Mouse (Mus musculus): ENCODE measurements around the gene Gpr155. TPM values are rescaled to one million over a fixed set of nuclear protein-coding genes. Genes with fewer than 3 reads are reported as not detected.

Gene Gpr155
- total RNA-seq (2021), result 10 to 100 TPM in 1 of 2 experiments, 1 to 10 TPM in 1; 9.9 to 12.3 TPM

GRCm38 (mm10) chr2:73386356-73387046 is at the start of gene Gpr155:
Gene Gpr155, minus strand, starts transcription at chr2:73386572.
- intact Hi-C loops (cut with DNase I), result loop anchor here (5.0 to 10.0 kb wide), 3 partner anchors 74 to 508 kb away; partner anchors contain the start of genes Atf2, Cir1, Ola1 and Scrn3
- DNase-seq (ENCODE audit: low spot score), result peak; percentile 100

DNA sequence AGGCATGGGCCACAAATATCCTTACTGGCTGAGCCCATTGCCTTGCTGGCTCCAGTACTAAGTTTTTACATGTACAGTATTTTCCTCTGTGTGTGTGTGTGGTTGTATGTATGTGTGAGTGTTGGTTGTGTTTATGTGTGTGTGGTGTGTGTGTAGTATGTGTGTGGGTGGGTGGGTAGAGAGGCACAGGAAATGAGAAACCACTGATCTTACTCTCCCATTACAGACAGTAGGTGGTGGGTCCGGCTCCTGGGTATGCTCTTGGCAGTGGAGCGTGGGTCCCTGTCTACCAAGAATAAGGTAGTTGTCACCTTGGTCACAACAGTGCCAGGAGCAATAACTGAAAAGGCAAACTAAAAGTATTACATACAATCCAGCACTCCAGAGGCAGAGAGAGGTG is 49.5 kb upstream of the Gpr155 start:
- intact Hi-C loops (cut with DNase I), result no loop called here

DNA sequence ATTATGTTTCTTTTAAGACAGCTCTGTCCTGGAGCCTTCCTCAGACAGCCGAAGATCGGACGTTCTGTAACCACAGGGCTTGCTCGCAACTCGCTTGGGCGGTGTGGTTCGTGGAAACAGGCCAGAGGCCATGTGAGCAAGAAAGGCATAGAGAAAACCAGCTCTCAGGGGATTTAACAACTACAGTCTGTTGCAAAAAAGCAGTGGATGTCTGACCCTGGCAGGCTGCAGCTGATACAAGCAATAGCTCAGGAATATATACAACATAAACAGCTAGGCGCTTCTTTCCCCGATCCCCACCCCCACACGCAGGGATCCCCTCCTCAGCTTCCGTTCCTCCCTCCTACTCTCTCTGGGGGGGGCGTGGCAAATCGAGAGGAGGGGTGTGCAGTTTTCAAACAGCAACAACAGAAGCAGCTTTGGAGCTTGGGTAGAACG is 45.6 kb upstream of the Gpr155 start:
- DNase-seq (ENCODE audit: low spot score), result no peak
- intact Hi-C loops (cut with DNase I), result no loop called here

More for the DNA sequence above, 49.5 kb upstream of the Gpr155 start:
- DNase-seq (ENCODE audit: low spot score), result no peak

DNA sequence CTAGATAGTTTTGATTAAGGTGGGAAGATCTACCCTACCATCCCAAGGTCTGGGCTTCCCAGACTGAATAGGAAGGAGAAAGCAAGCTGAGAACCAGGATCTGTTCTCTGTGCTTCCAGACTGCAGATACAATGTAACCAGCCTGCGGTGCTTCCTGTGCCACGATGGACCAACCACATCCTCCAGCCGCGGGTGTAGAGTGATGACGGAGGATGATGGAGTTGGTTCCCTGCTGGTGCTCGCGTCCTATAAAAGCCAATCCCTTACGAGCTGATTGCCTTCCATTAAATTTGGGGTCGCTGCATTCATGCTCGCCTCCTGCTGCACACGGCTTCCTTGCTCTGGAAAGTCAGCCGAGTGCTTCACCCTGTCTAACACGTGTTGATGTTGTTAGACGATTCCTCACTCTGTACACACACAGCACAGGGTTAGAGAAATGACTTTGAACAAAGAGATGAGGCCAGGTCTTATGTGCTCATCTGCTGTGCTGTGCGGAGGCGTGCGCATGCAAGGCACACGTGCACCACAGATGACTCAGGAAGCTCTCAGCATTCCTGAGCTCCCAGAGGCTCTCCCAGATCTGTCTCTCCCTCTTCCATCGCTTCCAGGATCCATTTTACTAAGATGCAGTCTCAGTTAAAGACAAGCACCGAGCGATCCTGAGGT is 42.6 kb upstream of the Gpr155 start:
- intact Hi-C loops (cut with DNase I), result no loop called here
- no peak for DNase-seq (ENCODE audit: low spot score)

DNA sequence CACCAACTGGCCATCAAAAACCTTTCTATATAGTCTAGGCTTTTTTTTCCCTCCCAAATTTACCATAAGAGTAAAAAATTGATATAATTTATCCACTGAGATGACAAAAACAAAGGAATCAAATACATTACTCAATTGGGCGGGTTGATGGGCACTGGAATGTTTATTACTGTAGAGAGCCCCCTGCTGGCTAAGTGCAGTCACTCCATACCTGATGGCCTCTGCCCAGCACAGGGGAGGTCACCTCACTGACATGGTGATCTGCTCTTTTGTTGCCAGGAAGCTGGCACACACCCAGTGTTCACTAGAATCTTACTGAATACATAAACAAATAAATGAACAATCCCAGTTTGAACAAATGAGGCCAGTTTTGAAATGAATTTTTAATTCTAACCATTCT is 40.9 kb upstream of the Gpr155 start:
- DNase-seq (ENCODE audit: low spot score), result no peak

DNA sequence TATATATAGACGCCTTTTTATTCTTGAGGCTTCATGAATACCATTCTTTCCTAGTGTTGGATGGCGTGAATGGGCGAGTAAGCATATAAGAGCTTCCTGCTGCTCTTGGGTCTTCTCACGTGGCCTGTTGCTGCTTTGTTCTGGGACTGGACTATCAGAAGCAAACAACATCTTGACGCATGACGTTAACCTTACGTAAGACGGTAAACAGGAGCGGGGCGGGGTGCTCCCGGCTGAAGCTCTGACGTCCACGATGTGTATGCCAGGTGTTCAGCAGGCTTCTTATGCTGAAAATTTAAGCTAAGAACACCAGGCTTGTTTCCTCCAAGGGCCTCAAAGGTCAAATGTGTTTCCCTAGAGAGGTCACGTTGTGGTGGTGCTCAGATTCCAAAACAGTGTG is 39.5 kb upstream of the Gpr155 start:
- no peak for DNase-seq (ENCODE audit: low spot score)
- intact Hi-C loops (cut with DNase I), result no loop called here

More for the DNA sequence above, 40.9 kb upstream of the Gpr155 start:
- intact Hi-C loops (cut with DNase I), result no loop called here

GRCm38 (mm10) chr2:73419730-73420129 is 33.4 kb upstream of the Gpr155 start:
- DNase-seq (ENCODE audit: low spot score), result no peak
- intact Hi-C loops (cut with DNase I), result loop anchor here (10.0 kb wide), 1 partner anchor 255 kb away; no protein-coding TSS in a partner anchor

GRCm38 (mm10) chr2:73419285-73419684 is 32.9 kb upstream of the Gpr155 start:
- no peak for DNase-seq (ENCODE audit: low spot score)
- intact Hi-C loops (cut with DNase I), result loop anchor here (10.0 kb wide), 1 partner anchor 254 kb away; no protein-coding TSS in a partner anchor

DNA sequence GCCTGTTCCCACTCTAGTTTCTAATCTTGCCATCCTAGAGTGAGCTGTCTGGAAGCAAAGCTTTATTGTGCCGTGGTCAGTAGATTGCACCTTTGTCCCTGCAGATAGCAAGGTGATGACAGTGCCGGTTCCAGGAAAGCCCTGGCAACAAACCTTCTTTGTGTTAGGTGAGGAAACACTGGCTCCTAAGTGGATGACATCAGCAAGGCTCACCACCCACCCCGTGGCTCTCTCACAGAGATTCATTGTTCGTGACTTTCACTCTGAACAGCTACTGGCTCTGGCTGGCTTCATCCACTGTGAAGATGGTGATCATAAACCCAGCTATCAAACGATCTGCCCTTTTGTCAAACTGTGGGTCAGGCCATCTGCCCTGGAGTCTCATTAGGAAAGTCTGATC is 29.5 kb upstream of the Gpr155 start:
- intact Hi-C loops (cut with DNase I), result loop anchor here (10.0 kb wide), 1 partner anchor 251 kb away; no protein-coding TSS in a partner anchor

GRCm38 (mm10) chr2:73410076-73410475 is 23.7 kb upstream of the Gpr155 start:
- intact Hi-C loops (cut with DNase I), result loop anchor here (10.0 kb wide), 1 partner anchor 245 kb away; no protein-coding TSS in a partner anchor
- DNase-seq (ENCODE audit: low spot score), result no peak

More for the DNA sequence above, 29.5 kb upstream of the Gpr155 start:
- DNase-seq (ENCODE audit: low spot score), result no peak

- DNase-seq (ENCODE audit: low spot score), result no peak
- intact Hi-C loops (cut with DNase I), result no loop called here
Measured at GRCm38 (mm10) chr2:73407662-73408061, 21.3 kb upstream of the Gpr155 start.

DNA sequence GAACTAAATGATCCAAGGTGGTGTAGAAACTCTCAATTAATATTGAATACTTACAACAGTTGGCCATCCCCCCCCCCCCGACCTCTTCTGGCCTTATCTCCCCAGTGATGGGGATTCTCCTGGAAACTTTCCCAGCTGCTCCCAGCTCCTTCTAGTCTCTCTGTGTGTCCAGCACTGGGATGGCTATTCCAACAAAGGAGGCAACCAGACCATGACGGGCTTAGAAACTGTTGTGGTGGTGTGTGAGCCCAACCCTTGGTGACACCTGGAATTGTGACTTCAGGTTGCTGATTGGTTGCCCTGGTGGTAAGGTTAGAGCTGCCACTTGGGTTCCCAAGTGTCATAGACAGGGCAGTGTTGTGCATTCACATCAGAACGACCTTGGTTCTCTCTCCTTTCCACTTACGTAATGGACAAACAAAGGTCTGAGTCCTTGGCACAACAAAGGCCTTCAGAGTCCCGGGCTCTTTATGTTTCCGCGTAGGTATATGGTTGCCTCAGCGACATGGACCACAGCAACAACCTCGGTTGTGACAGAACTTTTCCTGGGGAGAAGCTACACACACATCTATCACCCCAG is 20.1 kb upstream of the Gpr155 start:
- intact Hi-C loops (cut with DNase I), result no loop called here

DNA sequence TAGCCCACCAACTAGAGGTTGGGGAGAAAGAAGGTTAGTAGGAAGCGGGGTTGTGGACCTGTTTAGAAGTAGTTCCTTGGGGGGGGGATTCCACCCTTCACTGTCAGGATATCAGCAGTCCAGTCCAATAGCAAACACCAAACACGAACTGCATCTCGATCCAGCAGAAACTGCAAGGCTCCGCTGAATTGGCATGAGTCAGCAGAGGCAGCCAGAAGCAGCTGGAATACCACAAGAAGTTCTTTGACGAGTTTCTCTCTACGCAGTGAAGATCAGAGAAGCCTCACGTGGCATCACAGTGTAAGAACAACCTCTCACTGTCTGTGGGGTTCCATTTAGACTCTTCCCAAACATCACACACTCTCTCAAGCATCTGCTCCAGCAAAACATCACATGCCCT is 18.6 kb upstream of the Gpr155 start:
- DNase-seq (ENCODE audit: low spot score), result no peak
- intact Hi-C loops (cut with DNase I), result no loop called here

More for the DNA sequence above, 20.1 kb upstream of the Gpr155 start:
- no peak for DNase-seq (ENCODE audit: low spot score)

DNA sequence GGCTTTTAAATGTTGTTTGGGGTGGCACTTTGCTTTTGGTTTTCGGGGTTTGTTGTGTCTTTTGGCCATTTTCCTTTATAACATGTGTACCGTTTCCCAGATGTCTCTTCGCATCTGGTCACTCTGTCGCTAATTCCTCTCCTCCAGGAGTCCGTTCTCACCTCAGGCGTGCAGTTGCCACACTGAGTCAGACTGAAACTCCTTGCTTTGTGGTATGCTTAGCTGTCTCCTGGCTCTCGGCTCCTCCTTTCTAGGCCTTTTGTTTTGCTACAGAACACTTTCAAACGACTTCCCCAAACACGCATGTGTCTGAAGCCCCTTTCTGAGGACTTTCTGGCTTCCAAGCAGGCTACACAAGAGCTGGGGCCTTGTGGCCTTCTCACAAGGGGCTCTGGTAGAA is 18.1 kb upstream of the Gpr155 start:
- intact Hi-C loops (cut with DNase I), result no loop called here
- no peak for DNase-seq (ENCODE audit: low spot score)

- no peak for DNase-seq (ENCODE audit: low spot score)
- intact Hi-C loops (cut with DNase I), result no loop called here
Measured at GRCm38 (mm10) chr2:73403385-73404013, 17.1 kb upstream of the Gpr155 start.

DNA sequence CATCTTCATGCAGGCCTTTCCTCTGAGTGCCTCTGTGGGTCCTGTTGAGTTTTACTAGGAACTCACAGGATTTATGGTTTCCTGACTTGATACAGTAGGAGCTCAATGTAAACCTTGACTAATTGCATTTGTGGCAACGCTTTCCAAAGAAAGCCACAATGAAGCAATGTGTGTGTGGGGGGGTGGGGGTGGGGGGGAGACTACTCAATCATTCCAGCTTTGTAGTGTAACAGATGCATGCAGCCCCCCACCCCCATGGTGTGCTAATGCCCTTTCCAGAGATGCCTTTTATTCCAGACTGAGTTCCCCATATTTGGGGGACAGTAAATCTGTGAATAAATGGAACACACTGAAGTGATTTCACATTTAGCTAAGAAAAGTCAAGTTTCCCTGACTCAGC is 15.3 kb upstream of the Gpr155 start:
- no peak for DNase-seq (ENCODE audit: low spot score)
- intact Hi-C loops (cut with DNase I), result no loop called here

GRCm38 (mm10) chr2:73397476-73397875 is 11.1 kb upstream of the Gpr155 start:
- no peak for DNase-seq (ENCODE audit: low spot score)
- intact Hi-C loops (cut with DNase I), result no loop called here

DNA sequence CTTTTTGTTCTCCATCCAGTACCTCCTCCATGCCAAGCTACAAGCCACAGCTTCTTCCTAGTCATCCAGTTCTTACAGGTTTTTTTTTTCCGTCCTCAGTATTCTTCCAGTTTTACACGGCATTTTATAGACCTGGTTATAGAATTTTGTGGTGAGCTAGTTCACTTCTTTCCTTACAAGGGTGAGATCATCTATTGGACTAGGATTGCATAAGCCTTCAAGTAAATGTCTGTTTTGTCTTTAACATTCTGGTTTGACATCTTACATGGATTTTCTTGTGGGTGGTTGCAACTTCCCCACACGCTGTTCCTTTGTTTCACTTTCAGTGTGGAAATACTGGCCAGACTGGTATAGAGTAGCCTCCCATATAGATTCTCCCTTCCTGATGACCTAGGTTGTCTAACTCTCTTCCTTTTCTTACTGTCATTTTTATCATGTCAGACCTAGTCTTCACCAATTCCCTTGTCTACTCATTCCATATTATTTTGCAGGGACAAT is 10.5 kb upstream of the Gpr155 start:
- intact Hi-C loops (cut with DNase I), result no loop called here
- DNase-seq (ENCODE audit: low spot score), result no peak

DNA sequence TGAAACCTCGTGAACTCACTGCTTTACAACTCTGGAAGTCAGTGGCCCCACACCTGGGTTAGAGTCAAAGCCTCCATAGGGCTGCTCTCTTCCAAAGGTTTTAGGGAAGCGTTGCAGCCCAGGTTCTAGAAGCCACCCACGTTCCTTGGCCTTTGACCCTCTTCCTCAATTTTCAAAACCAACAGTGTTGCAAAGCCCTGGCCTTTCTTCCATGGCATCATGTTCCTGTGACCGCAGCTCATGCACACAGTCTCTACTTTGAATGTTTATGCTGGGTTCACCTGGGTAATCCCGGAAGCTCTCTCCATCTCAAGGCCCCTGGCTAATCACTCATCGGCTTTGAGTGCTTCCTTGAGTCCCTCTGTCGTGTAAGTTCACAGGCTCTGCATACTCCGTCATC is 9.1 kb upstream of the Gpr155 start:
- no peak for DNase-seq (ENCODE audit: low spot score)
- intact Hi-C loops (cut with DNase I), result no loop called here

GRCm38 (mm10) chr2:73394476-73394875 is 8.1 kb upstream of the Gpr155 start:
- no peak for DNase-seq (ENCODE audit: low spot score)
- intact Hi-C loops (cut with DNase I), result no loop called here

Data from heart, postnatal 25 days (tissue).